Mouse (Mus musculus) gonadal fat pad, adult 2 months (tissue): ENCODE data around the gene Hist1h2ai. TPM values are rescaled to one million over a fixed set of nuclear protein-coding genes. Genes with fewer than 3 reads are reported as not detected.
A peak's percentile ranks its signal among the peaks of the same experiment; 100 is the strongest.
"Not testable (repeated sequence)": the region's sequence is repeated elsewhere in the genome, so short reads cannot be mapped to it uniquely, and the experiment has no call there.

Experiments used
- DNase-seq: peaks from one replicate; pipeline ENCODE4 v3.0.0-alpha.2; 2012; ENCODE audit warnings: low read depth
- polyA plus RNA-seq: library from polyadenylated mRNA; depleted of rRNA; stranded (reverse); fragments of >200 nt; gene quantifications from 2 replicates; pipeline ENCODE4 v1.2.3, GENCODE M21; 2012; rRNA removed

The Hist1h2ai gene
- 3.0 and 4.3 TPM in 2 replicates for polyA plus RNA-seq

- DNase-seq = not testable (repeated sequence)
Observed at GRCm38 (mm10) chr13:21715864-21716539, at the start of gene Hist1h2ai, which contains the start of gene Hist1h2bl. Gene Hist1h2ai (plus strand): TSS chr13:21716422. Gene Hist1h2bl (minus strand): TSS chr13:21716143.

GRCm38 (mm10) chr13:21677305-21677704, 38.9 kb upstream of the Hist1h2ai start, which contains the start of gene Olfr1360:
Gene Olfr1360 (minus strand): TSS chr13:21677405.
- DNase-seq = no peak

GRCm38 (mm10) chr13:21697811-21698210, 18.4 kb upstream of the Hist1h2ai start, which contains the start of gene Olfr1359:
Gene Olfr1359 (plus strand): TSS chr13:21698111.
- no peak for DNase-seq

GRCm38 (mm10) chr13:21706669-21707068, 9.6 kb upstream of the Hist1h2ai start:
- DNase-seq = no peak

- DNase-seq = no peak
Observed at GRCm38 (mm10) chr13:21710031-21710711, 6.1 kb upstream of the Hist1h2ai start.

GRCm38 (mm10) chr13:21710821-21711525, 5.2 kb upstream of the Hist1h2ai start:
- no peak for DNase-seq

GRCm38 (mm10) chr13:21711698-21712097, 4.5 kb upstream of the Hist1h2ai start:
- DNase-seq = no peak

- no peak for DNase-seq
Observed at GRCm38 (mm10) chr13:21714725-21715124, 1.5 kb upstream of the Hist1h2ai start.

GRCm38 (mm10) chr13:21715131-21715863, 925 bp upstream of the Hist1h2ai start:
- no peak for DNase-seq

- DNase-seq = not testable (repeated sequence)
Observed at GRCm38 (mm10) chr13:21716540-21717391, 544 bp downstream of the Hist1h2ai start.

GRCm38 (mm10) chr13:21717397-21718357, 1.5 kb downstream of the Hist1h2ai start, which contains the start of gene Hist1h3h:
Gene Hist1h3h (plus strand): TSS chr13:21717659.
- DNase-seq = not testable (repeated sequence)

- DNase-seq = no peak
Observed at GRCm38 (mm10) chr13:21718381-21719080, 2.3 kb downstream of the Hist1h2ai start.

GRCm38 (mm10) chr13:21721107-21721756, 5.0 kb downstream of the Hist1h2ai start:
- not testable (repeated sequence) for DNase-seq

GRCm38 (mm10) chr13:21721757-21722372, 5.6 kb downstream of the Hist1h2ai start, which contains the start of gene Hist1h2bm:
Gene Hist1h2bm (plus strand): TSS chr13:21722044.
- peak; percentile 90 for DNase-seq

GRCm38 (mm10) chr13:21722373-21722925, 6.2 kb downstream of the Hist1h2ai start:
- no peak for DNase-seq

GRCm38 (mm10) chr13:21722993-21723836, 7.0 kb downstream of the Hist1h2ai start:
- no peak for DNase-seq
